Mouse (Mus musculus) neural tube, embryonic 15.5 days (tissue): Measurements from ENCODE around the gene Tnfrsf18. TPM values are rescaled to one million over a fixed set of nuclear protein-coding genes. Genes with fewer than 3 reads are reported as not detected.

Experiments
- microRNA counts: library from miRNA; unstranded; fragments of <30 nt; microRNA quantifications from one replicate; lab custom pipeline; 2016
- microRNA-seq: library from miRNA; unstranded; fragments of <30 nt; microRNA quantifications from one replicate; pipeline ENCODE4, GENCODE M21; 2017
- polyA plus RNA-seq: library from polyadenylated mRNA; unstranded; fragments of >200 nt; fragmentation: Nextera tagmentation; extraction: Ambion mirVana; gene quantifications from 2 replicates; pipeline ENCODE4 v1.2.1, GENCODE M21; 2015

Tnfrsf18 gene
- polyA plus RNA-seq, 1 experiment from 2014 or later, result 1.8 TPM

MicroRNA genes within 50 kb of the gene (microRNA counts, 519-probe panel; counts per million panel counts)
- microRNA mmu-miR-200a (lab: Ali Mortazavi, UCI), result 2,541 counts per million, percentile 59 among the panel's probes with 10 or more counts
- 2,928 counts per million, percentile 70 among the panel's probes with 10 or more counts for microRNA mmu-miR-200b (lab: Ali Mortazavi, UCI)
- 3,154 counts per million, percentile 76 among the panel's probes with 10 or more counts for microRNA mmu-miR-429 (lab: Ali Mortazavi, UCI)

Small RNA genes lying within 50 kb of the gene (microRNA-seq; reads per million reads assigned to microRNA genes)
- gene Mir200a (2.9 reads per million, percentile 10 among the genes with 10 or more reads in this experiment), gene Mir200b (19.4 reads per million, percentile 31 among the genes with 10 or more reads in this experiment), gene Mir429 (61.1 reads per million, percentile 46 among the genes with 10 or more reads in this experiment)

Other genes starting within 250 kb of the Tnfrsf18 start
- gene Tmem88b, start 240.3 kb upstream of the Tnfrsf18 start, polyA plus RNA-seq, result 0.78 and 1.2 TPM in 2 replicates
- gene Ankrd65, start 235.7 kb upstream of the Tnfrsf18 start, polyA plus RNA-seq, result 0.27 TPM in 1 of 2 replicates, not detected in the other
- gene Mrpl20, start 223.3 kb upstream of the Tnfrsf18 start, polyA plus RNA-seq, result 259 and 285 TPM in 2 replicates
- gene Ccnl2, start 213.7 kb upstream of the Tnfrsf18 start, polyA plus RNA-seq, result 137 and 139 TPM in 2 replicates
- gene Aurkaip1, start 194.9 kb upstream of the Tnfrsf18 start, polyA plus RNA-seq, result 147 and 152 TPM in 2 replicates
- 28.3 and 35.4 TPM in 2 replicates for gene Mxra8, start 186.5 kb upstream of the Tnfrsf18 start, polyA plus RNA-seq
- gene Dvl1, start 178.8 kb upstream of the Tnfrsf18 start, polyA plus RNA-seq, result 11.5 and 28.6 TPM in 2 replicates
- gene Tas1r3, start 162.8 kb upstream of the Tnfrsf18 start, polyA plus RNA-seq, result 0.36 and 0.46 TPM in 2 replicates
- gene Cptp, start 156.7 kb upstream of the Tnfrsf18 start, polyA plus RNA-seq, result 28.0 and 29.0 TPM in 2 replicates
- 66.9 and 73.4 TPM in 2 replicates for gene Ints11, start 156.6 kb upstream of the Tnfrsf18 start, polyA plus RNA-seq
- gene Pusl1, start 134.4 kb upstream of the Tnfrsf18 start, polyA plus RNA-seq, result 58.5 and 62.7 TPM in 2 replicates
- 57.7 and 70.3 TPM in 2 replicates for gene Acap3, start 134.3 kb upstream of the Tnfrsf18 start, polyA plus RNA-seq
- 100 and 104 TPM in 2 replicates for gene Ube2j2, start 82.3 kb upstream of the Tnfrsf18 start, polyA plus RNA-seq
- 15.3 and 17.2 TPM in 2 replicates for gene C1qtnf12, start 63.8 kb upstream of the Tnfrsf18 start, polyA plus RNA-seq
- gene B3galt6, start 33.5 kb upstream of the Tnfrsf18 start, polyA plus RNA-seq, result 31.9 and 35.6 TPM in 2 replicates
- gene Sdf4, start 33.3 kb upstream of the Tnfrsf18 start, polyA plus RNA-seq, result 118 and 137 TPM in 2 replicates
- 0.19 and 0.89 TPM in 2 replicates for gene Tnfrsf4, start 12.3 kb upstream of the Tnfrsf18 start, polyA plus RNA-seq
- 0.64 TPM in 1 of 2 replicates, not detected in the other for gene Ttll10, start 33.2 kb downstream of the Tnfrsf18 start, polyA plus RNA-seq
- gene 9430015G10Rik, start 83.8 kb downstream of the Tnfrsf18 start, polyA plus RNA-seq, result 23.5 and 27.3 TPM in 2 replicates
- gene Rnf223, start 104.3 kb downstream of the Tnfrsf18 start, polyA plus RNA-seq, result 0.37 and 0.43 TPM in 2 replicates
- 87.2 and 100 TPM in 2 replicates for gene Agrn, start 171.3 kb downstream of the Tnfrsf18 start, polyA plus RNA-seq
- 3.2 and 9.7 TPM in 2 replicates for gene Isg15, start 174.7 kb downstream of the Tnfrsf18 start, polyA plus RNA-seq
- gene AW011738, start 177.1 kb downstream of the Tnfrsf18 start, polyA plus RNA-seq, result 4.2 and 6.2 TPM in 2 replicates
- gene Perm1, start 189.7 kb downstream of the Tnfrsf18 start, polyA plus RNA-seq, result 2.3 and 2.8 TPM in 2 replicates
- 27.2 and 28.7 TPM in 2 replicates for gene Plekhn1, start 208.7 kb downstream of the Tnfrsf18 start, polyA plus RNA-seq
- 50.4 and 61.6 TPM in 2 replicates for gene Noc2l, start 209.8 kb downstream of the Tnfrsf18 start, polyA plus RNA-seq
- 1.7 TPM in 2 replicates for gene Samd11, start 229.5 kb downstream of the Tnfrsf18 start, polyA plus RNA-seq